In genomic region chr5:137433889-137434288, GRCm38 (mm10) we compare ENCODE assay signal across 21 mouse cellular contexts. TPM values are rescaled to one million over a fixed set of nuclear protein-coding genes. Genes with fewer than 3 reads are reported as not detected.
A peak's percentile ranks its signal among the peaks of the same experiment; 100 is the strongest.
DNase-seq lines count a peak whose midpoint lies in the region; ATAC-seq lines count a peak whose summit lies in the region.
"Had no signal": no experiment of that assay in that cellular context is flagged by ENCODE, and none has a peak within 500 bp of the region (broad histone marks: within the 10 kb centered on the region; RNA-seq: fewer than 3 reads in every experiment).

No protein-coding gene starts in this region.

- H3K9ac ChIP-seq in forebrain, embryonic 14.5 days (ENCODE audit: low read length) = no peak overlapping the region
- no peak overlapping the region for H3K9ac ChIP-seq in forebrain, embryonic 13.5 days
- no peak overlapping the region for H3K9ac ChIP-seq in neural tube, embryonic 13.5 days
- H3K9ac ChIP-seq in neural tube, embryonic 15.5 days (replicated peaks) = no peak overlapping the region
- H3K9ac ChIP-seq: forebrain, embryonic 15.5 days; intestine, embryonic 15.5 days; midbrain, embryonic 12.5 days had no signal

- no peaks in the 10 kb centered on the region for H3K4me1 ChIP-seq in forebrain, embryonic 14.5 days (ENCODE audit: control insufficient read depth, insufficient read depth, low read length)
- H3K4me1 ChIP-seq in forebrain, embryonic 13.5 days = peaks cover 11% of the 10 kb centered on the region
- H3K4me1 ChIP-seq in neural tube, embryonic 13.5 days (replicated peaks) = peaks cover 8% of the 10 kb centered on the region; the same call in 1 of the 2 replicates
- H3K4me1 ChIP-seq in neural tube, embryonic 15.5 days = peaks cover 7% of the 10 kb centered on the region; the same call in 1 of the 2 replicates
- H3K4me1 ChIP-seq: intestine, embryonic 15.5 days had no signal

- no peaks in the 10 kb centered on the region for H3K27me3 ChIP-seq in forebrain, embryonic 14.5 days (replicated peaks; ENCODE audit: control insufficient read depth, insufficient read depth, low read length)
- H3K27me3 ChIP-seq in forebrain, embryonic 13.5 days = no peaks in the 10 kb centered on the region
- H3K27me3 ChIP-seq in neural tube, embryonic 13.5 days = no peaks in the 10 kb centered on the region
- H3K27me3 ChIP-seq in neural tube, embryonic 15.5 days (replicated peaks) = no peaks in the 10 kb centered on the region
- H3K27me3 ChIP-seq: forebrain, embryonic 15.5 days; intestine, embryonic 15.5 days; midbrain, embryonic 12.5 days had no signal

- peak; percentile 68 for DNase-seq in forebrain, embryonic 14.5 days (ENCODE audit: low spot score)
- DNase-seq in layer of hippocampus, adult 9-11 months = peak; percentile 13
- DNase-seq in layer of hippocampus, postnatal 25 days (ENCODE audit: extremely low spot score in 1 of 2, low spot score in 1 of 2) = no peak
- peak; percentile 83 for DNase-seq in ZHBTc4 (ENCODE audit: low read depth, low spot score)
- DNase-seq: adrenal gland, adult 2 months; lung, adult 18-20 months; spleen, adult 18-20 months; thymus, postnatal 25 days had no signal

- no peak for ATAC-seq in forebrain, embryonic 14.5 days
- no peak for ATAC-seq in forebrain, embryonic 13.5 days
- ATAC-seq in neural tube, embryonic 13.5 days (ENCODE audit: low read depth) = no peak
- ATAC-seq in neural tube, embryonic 15.5 days (ENCODE audit: low FRiP score) = no peak
- ATAC-seq in megakaryocyte-erythroid progenitor cell, adult 5-6 weeks (replicated peaks; ENCODE audit: low FRiP score, low TSS enrichment, poor library complexity, severe bottlenecking) = no peak
- ATAC-seq: forebrain, embryonic 15.5 days; intestine, embryonic 15.5 days had no signal

- 18% methylated on average over 6 of the region's 6 CpGs for WGBS in forebrain, embryonic 14.5 days
- 29% methylated on average over 6 of the region's 6 CpGs for WGBS in forebrain, embryonic 13.5 days
- 34% methylated on average over 6 of the region's 6 CpGs for WGBS in neural tube, embryonic 13.5 days
- WGBS in neural tube, embryonic 15.5 days = 37% methylated on average over 6 of the region's 6 CpGs

- no peak overlapping the region for H3K4me3 ChIP-seq in forebrain, embryonic 14.5 days (ENCODE audit: low read depth, low read length)
- H3K4me3 ChIP-seq in forebrain, embryonic 13.5 days = no peak overlapping the region
- no peak overlapping the region for H3K4me3 ChIP-seq in neural tube, embryonic 13.5 days
- no peak overlapping the region for H3K4me3 ChIP-seq in neural tube, embryonic 15.5 days (replicated peaks)
- H3K4me3 ChIP-seq: forebrain, embryonic 15.5 days; intestine, embryonic 15.5 days; left cerebral cortex, adult 2 months; midbrain, embryonic 12.5 days; myocyte had no signal

- H3K36me3 ChIP-seq in forebrain, embryonic 14.5 days (ENCODE audit: control insufficient read depth, insufficient read depth, low read length) = no peaks in the 10 kb centered on the region
- no peaks in the 10 kb centered on the region for H3K36me3 ChIP-seq in forebrain, embryonic 13.5 days (ENCODE audit: poor library complexity, severe bottlenecking)
- no peaks in the 10 kb centered on the region for H3K36me3 ChIP-seq in neural tube, embryonic 13.5 days
- H3K36me3 ChIP-seq in neural tube, embryonic 15.5 days = no peaks in the 10 kb centered on the region
- H3K36me3 ChIP-seq: forebrain, embryonic 15.5 days; intestine, embryonic 15.5 days; midbrain, embryonic 12.5 days had no signal

- no peaks in the 10 kb centered on the region for H3K9me3 ChIP-seq in forebrain, embryonic 14.5 days (replicated peaks; ENCODE audit: control insufficient read depth, low read length)
- H3K9me3 ChIP-seq in forebrain, embryonic 13.5 days (replicated peaks) = no peaks in the 10 kb centered on the region
- no peaks in the 10 kb centered on the region for H3K9me3 ChIP-seq in neural tube, embryonic 13.5 days
- no peaks in the 10 kb centered on the region for H3K9me3 ChIP-seq in neural tube, embryonic 15.5 days (replicated peaks)
- H3K9me3 ChIP-seq: forebrain, embryonic 15.5 days; intestine, embryonic 15.5 days; midbrain, embryonic 12.5 days had no signal

- H3K4me2 ChIP-seq in forebrain, embryonic 14.5 days (ENCODE audit: low read length) = no peak overlapping the region
- H3K4me2 ChIP-seq in forebrain, embryonic 13.5 days = no peak overlapping the region
- no peak overlapping the region for H3K4me2 ChIP-seq in neural tube, embryonic 13.5 days
- H3K4me2 ChIP-seq in neural tube, embryonic 15.5 days = no peak overlapping the region
- H3K4me2 ChIP-seq: forebrain, embryonic 15.5 days; intestine, embryonic 15.5 days; liver, embryonic 11.5 days; midbrain, embryonic 12.5 days had no signal

- no peak overlapping the region for H3K27ac ChIP-seq in forebrain, embryonic 14.5 days (ENCODE audit: low read depth, low read length)
- no peak overlapping the region for H3K27ac ChIP-seq in forebrain, embryonic 13.5 days
- H3K27ac ChIP-seq in neural tube, embryonic 13.5 days (replicated peaks) = 0 out of 2 replicates have a peak overlapping the region, but pooled peaks have one; percentile 33
- H3K27ac ChIP-seq in neural tube, embryonic 15.5 days (replicated peaks) = no peak overlapping the region
- H3K27ac ChIP-seq: forebrain, embryonic 15.5 days; intestine, embryonic 15.5 days; left cerebral cortex, adult 2 months; macrophage; midbrain, embryonic 12.5 days had no signal

RNA-seq across cellular contexts. Expression of gene Zan, which starts 43.0 kb away (rescaled TPM):
- polyA plus RNA-seq in forebrain, embryonic 14.5 days (2014; fragmentation: Nextera tagmentation; extraction: Ambion mirVana) = 0.04 and 0.05 TPM in 2 replicates
- polyA plus RNA-seq in forebrain, embryonic 13.5 days (2015; fragmentation: Nextera tagmentation; extraction: Ambion mirVana) = 0.08 and 0.12 TPM in 2 replicates
- total RNA-seq in layer of hippocampus, postnatal 25 days (2021) = under 1 TPM; 0.14 to 0.22 TPM
- 0.06 and 0.08 TPM in 2 replicates for polyA plus RNA-seq in neural tube, embryonic 13.5 days (2015; fragmentation: Nextera tagmentation; extraction: Ambion mirVana)
- polyA plus RNA-seq in neural tube, embryonic 15.5 days (2015; fragmentation: Nextera tagmentation; extraction: Ambion mirVana) = 0.14 and 0.22 TPM in 2 replicates
- 0.02 and 0.92 TPM in 2 replicates for total RNA-seq in megakaryocyte-erythroid progenitor cell, adult 5-6 weeks (2014; fragmentation: Nextera tagmentation)
- 0.05 and 0.11 TPM in 2 replicates for total RNA-seq in megakaryocyte-erythroid progenitor cell, adult 5-6 weeks (2017)
- total RNA-seq: adrenal gland, adult 2 months; neutrophil, adult 5-6 weeks had no signal
- polyA plus RNA-seq: limb, embryonic 11.5 days; macrophage had no signal

Comparison
In these comparisons a context has a peak if more than half of its experiments do, and no peak if none do; other contexts are left out.
1. DNase-seq: peak in forebrain, embryonic 14.5 days (single experiment), layer of hippocampus, adult 9-11 months (single experiment) and ZHBTc4 (single experiment); none in layer of hippocampus, postnatal 25 days (0 of 2).